Mouse (Mus musculus) limb, embryonic 14.5 days (tissue): ENCODE measurements around the gene Alg14. TPM values are rescaled to one million over a fixed set of nuclear protein-coding genes. Genes with fewer than 3 reads are reported as not detected.

ENCODE experiments used
- ATAC-seq: fragments of 200-750 bp; cut with Nextera tagmentation; 2 replicates; pipeline ENCODE4 v1.8.0; 2017; ENCODE audit warnings: low read depth, moderate number of reproducible peaks, moderate TSS enrichment; ENCODE audit not compliant: low FRiP score
- DNase-seq: peaks from one replicate; pipeline ENCODE4 v3.0.0-alpha.2; 2015; ENCODE audit warnings: low spot score
- H3K27ac ChIP-seq: fragments of 300-500 bp; sonication (generic); replicated peaks from 2 replicates; pipeline ENCODE4 v1.5.1; 2014; ENCODE audit warnings: low read depth, mild to moderate bottlenecking, low read length, moderate library complexity, mixed read lengths
- H3K27me3 ChIP-seq: fragments of 300-500 bp; sonication (generic); 2 replicates; pipeline ENCODE4 v1.6.1; 2014; ENCODE audit warnings: low read length, mixed read lengths; ENCODE audit not compliant: control insufficient read depth, insufficient read depth
- H3K36me3 ChIP-seq: fragments of 300-500 bp; sonication (generic); 2 replicates; pipeline ENCODE4 v1.6.1; 2014; ENCODE audit warnings: mild to moderate bottlenecking, low read length, moderate library complexity, mixed read lengths; ENCODE audit not compliant: control insufficient read depth, insufficient read depth
- H3K4me1 ChIP-seq: fragments of 300-500 bp; sonication (generic); 2 replicates; pipeline ENCODE4 v1.6.1; 2014; ENCODE audit warnings: antibody characterized with exemption, low read length, mixed read lengths; ENCODE audit not compliant: control insufficient read depth, insufficient read depth
- H3K4me2 ChIP-seq: fragments of 300-500 bp; sonication (generic); replicated peaks from 2 replicates; pipeline ENCODE4 v1.6.1; 2014; ENCODE audit warnings: low read depth, mild to moderate bottlenecking, low read length, moderate library complexity; ENCODE audit not compliant: severe bottlenecking
- H3K4me3 ChIP-seq: fragments of 300-500 bp; sonication (generic); replicated peaks from 2 replicates; pipeline ENCODE4 v1.5.1; 2014; ENCODE audit warnings: low read length
- H3K9ac ChIP-seq: fragments of 300-500 bp; sonication (generic); 2 replicates; pipeline ENCODE4 v1.6.1; 2014; ENCODE audit warnings: mild to moderate bottlenecking, low read depth, low read length, moderate library complexity; ENCODE audit not compliant: severe bottlenecking
- H3K9me3 ChIP-seq: fragments of 300-500 bp; sonication (generic); 2 replicates; pipeline ENCODE4 v1.6.1; 2016; ENCODE audit warnings: low read length; ENCODE audit not compliant: control insufficient read depth
- POLR2A ChIP-seq: fragments of 200-500 bp; IDR thresholded peaks from 2 replicates; pipeline ENCODE4 v1.8.0; 2012; ENCODE audit warnings: inconsistent platforms, mild to moderate bottlenecking, moderate library complexity, borderline replicate concordance; ENCODE audit not compliant: insufficient read depth, insufficient read length; ENCODE audit errors: extremely low read depth
- WGBS: fragments of 180-500 bp; shearing (Covaris S2); extraction: QIAGEN DNeasy Blood & Tissue Kit; methylation state at CpG from one replicate; pipeline ENCODE4 v1.1.7; 2014; 5-methylcytosine and 5-hydroxymethylcytosine counted together
- polyA plus RNA-seq, 2 experiments: library from polyadenylated mRNA; depleted of rRNA in 1 of 2; stranded (reverse) in 1 of 2; unstranded in 1 of 2; fragments of >200 nt; fragmentation: Nextera tagmentation in 1 of 2; extraction: Ambion mirVana in 1 of 2; gene quantifications; 2 replicates each; pipeline versions ENCODE4 v1.2.1 to v1.2.3; 2012 to 2014

Alg14 gene
- polyA plus RNA-seq, 2 experiments: 23.7 to 47.4 TPM

DNA sequence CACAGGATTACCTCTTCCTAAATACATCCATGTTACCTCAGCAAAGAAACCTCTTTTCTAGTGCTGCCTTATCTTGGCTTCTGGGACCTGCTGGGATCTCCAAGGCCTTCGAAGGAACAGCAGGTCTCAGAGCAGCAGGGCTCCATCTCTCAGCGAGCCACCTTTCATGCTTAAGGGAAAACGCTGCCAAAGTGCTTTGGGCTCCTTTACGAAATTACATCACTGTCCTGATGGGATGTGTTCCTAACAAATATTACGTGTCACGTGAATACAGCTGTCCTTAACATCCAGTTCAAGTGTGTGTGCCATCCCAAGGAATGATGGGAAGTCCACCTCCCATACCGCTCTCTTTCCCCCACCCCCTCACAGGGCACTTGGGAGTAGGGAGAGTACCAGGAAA lies 31.5 kb upstream of the Alg14 start:
- ATAC-seq (no peak), DNase-seq (no peak)
- no peak overlapping the region for H3K9ac ChIP-seq
- H3K27ac ChIP-seq: no peak overlapping the region
- peaks cover 48% of the 10 kb centered on the region for H3K27me3 ChIP-seq
- no peak overlapping the region for H3K4me3 ChIP-seq
- H3K36me3 ChIP-seq: no peaks in the 10 kb centered on the region
- TF ChIP-seq POLR2A: no peak
- 80% methylated on average over 7 of the region's 7 CpGs for WGBS
- peaks cover 5% of the 10 kb centered on the region; the same call in 1 of the 2 replicates for H3K4me1 ChIP-seq
- H3K9me3 ChIP-seq: no peaks in the 10 kb centered on the region
- no peak overlapping the region for H3K4me2 ChIP-seq

DNA sequence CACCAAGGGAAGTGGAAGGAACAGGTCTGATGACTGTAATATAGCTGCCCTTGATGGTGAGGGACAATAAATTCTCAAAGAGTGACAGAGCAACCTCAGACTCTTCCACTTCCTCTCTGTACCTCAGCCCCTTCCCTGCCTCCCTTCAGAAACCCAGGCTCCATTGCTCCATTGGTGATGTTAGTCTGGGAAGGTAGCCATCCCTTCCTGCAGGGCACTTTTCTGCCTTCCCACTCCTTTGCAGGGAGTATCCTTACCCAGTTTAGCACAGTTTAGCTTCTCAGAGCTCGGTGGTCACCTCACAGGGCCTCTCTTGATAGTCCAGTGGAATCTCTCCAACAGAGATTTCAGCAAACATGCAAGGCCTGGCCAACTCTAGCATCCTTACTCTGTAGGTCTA lies 30.7 kb upstream of the Alg14 start:
- DNase-seq (no peak), ATAC-seq (no peak)
- Histone ChIP-seq H3K9ac (no peak overlapping the region), H3K4me2 (no peak overlapping the region), H3K27me3 (peaks cover 49% of the 10 kb centered on the region), H3K9me3 (no peaks in the 10 kb centered on the region), H3K4me1 (peaks cover 5% of the 10 kb centered on the region; the same call in 1 of the 2 replicates), H3K36me3 (no peaks in the 10 kb centered on the region), H3K27ac (no peak overlapping the region), H3K4me3 (no peak overlapping the region)
- 84% methylated on average over 1 of the region's 1 CpGs for WGBS
- TF ChIP-seq POLR2A: no peak

DNA sequence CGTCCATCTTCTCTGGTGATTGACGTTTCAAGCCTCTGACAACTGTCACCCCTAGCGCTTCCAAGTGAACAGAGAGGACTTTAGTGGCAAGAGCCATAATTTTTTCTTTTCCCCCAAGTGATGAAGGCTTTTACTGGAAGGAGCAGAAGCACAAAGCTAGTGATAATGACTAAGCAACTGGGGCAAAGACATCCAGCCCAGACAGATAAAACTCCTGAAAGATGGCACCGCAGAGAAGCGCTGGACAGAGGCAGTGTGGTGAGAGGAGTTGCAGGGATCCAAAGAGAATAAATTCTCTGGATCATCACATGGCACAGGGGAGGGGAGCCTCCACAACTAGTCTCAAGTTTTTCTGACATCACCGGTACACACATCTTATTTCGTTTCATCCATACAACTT lies 30.3 kb upstream of the Alg14 start:
- H3K4me2 ChIP-seq: no peak overlapping the region
- peaks cover 49% of the 10 kb centered on the region for H3K27me3 ChIP-seq
- H3K9ac ChIP-seq: no peak overlapping the region
- no peak overlapping the region for H3K4me3 ChIP-seq
- H3K9me3 ChIP-seq: no peaks in the 10 kb centered on the region
- no peak overlapping the region for H3K27ac ChIP-seq
- H3K4me1 ChIP-seq: peaks cover 5% of the 10 kb centered on the region; the same call in 1 of the 2 replicates
- TF ChIP-seq POLR2A: no peak
- 66% methylated on average over 7 of the region's 7 CpGs for WGBS
- H3K36me3 ChIP-seq: no peaks in the 10 kb centered on the region
- DNase-seq: no peak
- ATAC-seq: no peak

DNA sequence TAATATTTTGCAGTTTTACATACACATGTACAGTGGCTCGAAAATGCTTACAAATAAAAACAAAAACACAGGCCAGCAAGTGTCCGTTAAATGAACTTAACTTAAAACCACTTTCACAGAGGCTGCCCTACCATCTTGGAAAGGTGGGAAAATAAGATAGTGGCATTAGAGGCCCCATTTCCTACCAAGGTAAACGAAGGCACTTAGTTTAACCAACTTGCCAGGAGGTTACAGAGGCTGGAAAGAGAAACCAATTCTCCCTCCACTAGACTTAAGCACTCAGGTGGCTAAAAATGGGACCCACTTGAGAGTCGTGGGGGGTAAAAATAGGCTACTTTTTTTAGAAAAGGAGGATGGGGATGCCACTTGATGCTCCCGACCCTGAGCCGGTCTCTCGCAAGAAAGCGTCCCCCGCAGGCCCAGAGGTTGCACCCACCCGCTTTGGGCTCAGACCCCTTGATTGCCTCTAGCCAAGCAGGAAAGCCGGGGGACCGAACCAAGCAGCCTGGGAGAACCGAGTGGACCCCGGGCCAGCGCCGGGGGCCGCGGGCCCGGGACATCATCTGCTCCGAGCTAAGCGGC lies 29.5 kb upstream of the Alg14 start:
- TF ChIP-seq POLR2A: no peak
- H3K36me3 ChIP-seq: no peaks in the 10 kb centered on the region
- H3K4me3 ChIP-seq: peak overlapping the region; percentile 64
- ATAC-seq (no peak), DNase-seq (no peak)
- H3K9me3 ChIP-seq: no peaks in the 10 kb centered on the region
- peak overlapping the region; percentile 58 for H3K9ac ChIP-seq
- H3K27me3 ChIP-seq: peaks cover 49% of the 10 kb centered on the region
- H3K4me1 ChIP-seq: peaks cover 5% of the 10 kb centered on the region; the same call in 1 of the 2 replicates
- H3K27ac ChIP-seq: no peak overlapping the region
- H3K4me2 ChIP-seq: peak overlapping the region; percentile 97
- 16% methylated on average over 11 of the region's 21 CpGs for WGBS

DNA sequence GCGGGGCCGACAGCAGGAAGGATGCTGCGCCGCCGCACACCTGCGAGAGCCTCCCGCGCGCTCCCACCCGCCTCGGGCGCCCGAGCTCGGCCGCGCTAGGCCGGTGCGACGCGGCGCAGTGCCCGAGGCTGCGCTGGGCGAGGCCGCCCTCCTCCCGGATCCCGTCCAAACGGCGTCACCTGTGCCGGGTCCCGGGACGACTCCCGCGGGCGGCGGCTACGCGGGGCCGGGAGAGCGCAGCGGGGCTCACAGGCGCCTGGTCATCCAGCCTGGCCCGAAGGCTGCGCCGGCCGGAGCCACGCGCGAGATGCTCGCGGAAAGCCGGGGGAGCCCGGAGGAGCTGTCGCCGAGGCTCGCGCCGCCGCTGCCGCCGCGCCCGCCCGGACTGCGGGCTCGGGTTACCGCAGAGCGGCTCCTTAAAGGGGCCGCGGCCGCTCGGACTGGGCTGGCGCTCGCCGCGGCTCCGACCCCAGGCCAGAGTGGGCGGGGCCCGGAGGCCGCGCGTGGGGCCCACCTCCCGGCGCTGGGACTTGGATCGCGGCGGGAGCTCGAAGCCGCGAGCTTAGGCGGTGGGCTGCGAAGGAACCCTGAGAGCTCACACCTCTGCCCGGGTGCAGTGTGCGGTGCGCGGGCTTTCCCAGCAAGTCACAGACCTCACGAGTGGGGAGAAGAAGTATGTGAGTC lies 28.9 kb upstream of the Alg14 start:
- DNase-seq (peak; percentile 52), ATAC-seq (peak; percentile 87)
- TF ChIP-seq POLR2A: no peak
- H3K27me3 ChIP-seq: peaks cover 49% of the 10 kb centered on the region
- H3K27ac ChIP-seq: 0 out of 2 replicates have a peak overlapping the region, but pooled peaks have one; percentile 13
- H3K4me2 ChIP-seq: peak overlapping the region; percentile 97
- peak overlapping the region; percentile 64 for H3K4me3 ChIP-seq
- H3K9ac ChIP-seq: peak overlapping the region; percentile 58
- no peaks in the 10 kb centered on the region for H3K36me3 ChIP-seq
- WGBS: 1% methylated on average over 35 of the region's 97 CpGs
- H3K9me3 ChIP-seq: no peaks in the 10 kb centered on the region
- H3K4me1 ChIP-seq: peaks cover 5% of the 10 kb centered on the region; the same call in 1 of the 2 replicates
